Comparison of ENCODE assay signal across 13 mouse cellular contexts in genomic region chr14:20305085-20305484, GRCm38 (mm10). TPM values are rescaled to one million over a fixed set of nuclear protein-coding genes. Genes with fewer than 3 reads are reported as not detected.
"Had no signal": no experiment of that assay in that cellular context is flagged by ENCODE, and none has a peak within 500 bp of the region (broad histone marks: within the 10 kb centered on the region; RNA-seq: fewer than 3 reads in every experiment).

No protein-coding gene starts in this region.

RNA-seq across cellular contexts. Expression of gene Kcnk16, which starts 36.1 kb away (rescaled TPM):
- total RNA-seq: megakaryocyte, adult 5-6 weeks; megakaryocyte-erythroid progenitor cell, adult 5-6 weeks; monocyte, adult 5-6 weeks; neutrophil, adult 5-6 weeks had no signal
- polyA plus RNA-seq: lung, adult 2 months; midbrain, embryonic 10.5 days; midbrain, embryonic 12.5 days; midbrain, embryonic 14.5 days; midbrain, embryonic 16.5 days; neural tube, embryonic 12.5 days; neural tube, embryonic 14.5 days; spleen, adult 2 months; testis, adult 2 months had no signal
